ENCODE assay signal across 8 mouse cellular contexts in the genomic region with DNA sequence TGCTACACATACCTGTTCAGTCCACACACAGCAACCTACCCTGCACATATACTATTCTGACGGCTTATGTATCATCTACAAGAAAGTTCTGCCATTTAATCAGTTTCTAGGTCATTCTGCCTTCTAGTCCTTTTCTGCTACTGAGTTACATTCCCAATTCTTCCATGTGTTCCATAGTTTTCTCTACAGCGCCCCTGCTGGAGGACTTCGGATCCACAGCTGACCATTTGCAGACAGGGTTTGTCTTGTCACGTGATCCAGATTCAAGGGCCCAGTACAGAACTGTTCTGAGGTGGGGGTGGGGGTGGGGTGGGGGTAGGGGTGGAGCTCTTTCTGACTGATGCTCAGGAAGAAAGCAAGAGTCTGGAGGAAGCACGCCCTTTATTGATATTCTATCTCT.
DNase-seq lines count a peak whose midpoint lies in the region; ATAC-seq lines count a peak whose summit lies in the region.

No protein-coding gene starts in this region.

- 43% methylated on average over 5 of the region's 5 CpGs for WGBS in midbrain, embryonic 11.5 days
- whole genome bisulfite sequencing in midbrain, embryonic 15.5 days = 46% methylated on average over 5 of the region's 5 CpGs

- H3K9me3 ChIP-seq in midbrain, embryonic 11.5 days (ENCODE audit: control insufficient read depth, low read length) = no peaks in the 10 kb centered on the region
- H3K9me3 ChIP-seq in midbrain, embryonic 15.5 days = no peaks in the 10 kb centered on the region

- no peak overlapping the region for H3K27ac ChIP-seq in midbrain, embryonic 11.5 days (ENCODE audit: low read depth, low read length)
- H3K27ac ChIP-seq in midbrain, embryonic 15.5 days = no peak overlapping the region

- DNase-seq in adrenal gland, postnatal 14 days = peak; percentile 29
- no peak for DNase-seq in adrenal gland, adult 2 months
- peak; percentile 96 for DNase-seq in midbrain, embryonic 11.5 days (ENCODE audit: low spot score, missing footprints)
- peak; percentile 17 to 25 for DNase-seq in heart, postnatal 14 days
- no peak for DNase-seq in frontal cortex, postnatal 25 days (ENCODE audit: low spot score in 2 of 2)
- DNase-seq in left cerebral cortex, postnatal 14 days (ENCODE audit: low spot score in 2 of 2) = no peak

- H3K9ac ChIP-seq in midbrain, embryonic 11.5 days (ENCODE audit: low read length) = no peak overlapping the region
- H3K9ac ChIP-seq in midbrain, embryonic 15.5 days = no peak overlapping the region

- H3K4me3 ChIP-seq in midbrain, embryonic 11.5 days (ENCODE audit: low read depth, low read length) = no peak overlapping the region
- no peak overlapping the region for H3K4me3 ChIP-seq in midbrain, embryonic 15.5 days

- intact Hi-C loops in heart, postnatal 14 days (cut with DNase I) = no loop called here
- intact Hi-C loops in left cerebral cortex, postnatal 14 days (cut with DNase I) = no loop called here

- H3K27me3 ChIP-seq in midbrain, embryonic 11.5 days (ENCODE audit: control insufficient read depth, insufficient read depth, low read length) = peaks cover 10% of the 10 kb centered on the region; the same call in 1 of the 2 replicates
- H3K27me3 ChIP-seq in midbrain, embryonic 15.5 days (replicated peaks) = no peaks in the 10 kb centered on the region

- H3K4me1 ChIP-seq in midbrain, embryonic 11.5 days (ENCODE audit: control insufficient read depth, insufficient read depth, low read length) = no peaks in the 10 kb centered on the region
- no peaks in the 10 kb centered on the region for H3K4me1 ChIP-seq in midbrain, embryonic 15.5 days

- H3K4me2 ChIP-seq in midbrain, embryonic 11.5 days = no peak overlapping the region
- H3K4me2 ChIP-seq in midbrain, embryonic 15.5 days = no peak overlapping the region

- H3K36me3 ChIP-seq in midbrain, embryonic 11.5 days (ENCODE audit: control insufficient read depth, insufficient read depth, low read length) = no peaks in the 10 kb centered on the region
- H3K36me3 ChIP-seq in midbrain, embryonic 15.5 days (replicated peaks) = no peaks in the 10 kb centered on the region

- ATAC-seq in midbrain, embryonic 11.5 days (ENCODE audit: low FRiP score) = peak; percentile 38; the same call in 1 of the 2 replicates
- ATAC-seq in midbrain, embryonic 15.5 days (replicated peaks) = no peak
- peak; percentile 56 for ATAC-seq in megakaryocyte progenitor cell, adult 5-6 weeks (replicated peaks; ENCODE audit: poor library complexity)

Comparison
In these comparisons a context has a peak if more than half of its experiments do, and no peak if none do; other contexts are left out.
1. DNase-seq: peak in adrenal gland, postnatal 14 days (single experiment), midbrain, embryonic 11.5 days (single experiment) and heart, postnatal 14 days (2 of 2); none in adrenal gland, adult 2 months (single experiment), frontal cortex, postnatal 25 days (0 of 2) and left cerebral cortex, postnatal 14 days (0 of 2).